Mouse (Mus musculus) embryonic facial prominence, embryonic 10.5 days (tissue): ENCODE results near the gene Sh3rf1. TPM values are rescaled to one million over a fixed set of nuclear protein-coding genes. Genes with fewer than 3 reads are reported as not detected.

Experiments used
- DNase-seq: peaks from one replicate; pipeline ENCODE4 v3.0.0-alpha.2; 2017; ENCODE audit warnings: low spot score
- H3K27ac ChIP-seq: fragments of 300-500 bp; sonication (generic); replicated peaks from 2 replicates; pipeline ENCODE4 v1.5.1; 2016; ENCODE audit warnings: mild to moderate bottlenecking
- H3K27me3 ChIP-seq: fragments of 300-500 bp; sonication (generic); replicated peaks from 2 replicates; pipeline ENCODE4 v1.6.1; 2016; ENCODE audit warnings: low read depth, mild to moderate bottlenecking; ENCODE audit not compliant: poor library complexity, severe bottlenecking
- H3K36me3 ChIP-seq: fragments of 300-500 bp; sonication (generic); replicated peaks from 2 replicates; pipeline ENCODE4 v1.6.1; 2016; ENCODE audit warnings: mild to moderate bottlenecking, moderate library complexity
- H3K4me1 ChIP-seq: fragments of 300-500 bp; sonication (generic); 2 replicates; pipeline ENCODE4 v1.6.1; 2016
- H3K4me3 ChIP-seq: fragments of 300-500 bp; sonication (generic); 2 replicates; pipeline ENCODE4 v1.5.1; 2016; ENCODE audit warnings: mild to moderate bottlenecking, moderate library complexity
- H3K9me3 ChIP-seq: fragments of 300-500 bp; sonication (generic); 2 replicates; pipeline ENCODE4 v1.6.1; 2016; ENCODE audit warnings: mild to moderate bottlenecking
- WGBS: fragments of 180-500 bp; shearing (Covaris S2); methylation state at CpG from one replicate; pipeline ENCODE4 v1.1.7; 2016; 5-methylcytosine and 5-hydroxymethylcytosine counted together
- polyA plus RNA-seq: library from polyadenylated mRNA; unstranded; fragments of >200 nt; fragmentation: Nextera tagmentation; extraction: Ambion mirVana; gene quantifications from 2 replicates; pipeline ENCODE4 v1.2.1, GENCODE M21; 2016

The Sh3rf1 gene
- polyA plus RNA-seq, 1 experiment from 2014 or later: 17.0 TPM

GRCm38 (mm10) chr8:61308896-61309295 lies 85.2 kb downstream of the Sh3rf1 start:
- no peaks in the 10 kb centered on the region for H3K9me3 ChIP-seq
- no peaks in the 10 kb centered on the region for H3K27me3 ChIP-seq
- peak overlapping the region; percentile 88 for H3K27ac ChIP-seq
- peaks cover 56% of the 10 kb centered on the region for H3K4me1 ChIP-seq
- H3K36me3 ChIP-seq: 0 out of 2 replicates have a peak, but pooled peaks cover under 1% of the 10 kb centered on the region
- DNase-seq: no peak
- no peak overlapping the region for H3K4me3 ChIP-seq

DNA sequence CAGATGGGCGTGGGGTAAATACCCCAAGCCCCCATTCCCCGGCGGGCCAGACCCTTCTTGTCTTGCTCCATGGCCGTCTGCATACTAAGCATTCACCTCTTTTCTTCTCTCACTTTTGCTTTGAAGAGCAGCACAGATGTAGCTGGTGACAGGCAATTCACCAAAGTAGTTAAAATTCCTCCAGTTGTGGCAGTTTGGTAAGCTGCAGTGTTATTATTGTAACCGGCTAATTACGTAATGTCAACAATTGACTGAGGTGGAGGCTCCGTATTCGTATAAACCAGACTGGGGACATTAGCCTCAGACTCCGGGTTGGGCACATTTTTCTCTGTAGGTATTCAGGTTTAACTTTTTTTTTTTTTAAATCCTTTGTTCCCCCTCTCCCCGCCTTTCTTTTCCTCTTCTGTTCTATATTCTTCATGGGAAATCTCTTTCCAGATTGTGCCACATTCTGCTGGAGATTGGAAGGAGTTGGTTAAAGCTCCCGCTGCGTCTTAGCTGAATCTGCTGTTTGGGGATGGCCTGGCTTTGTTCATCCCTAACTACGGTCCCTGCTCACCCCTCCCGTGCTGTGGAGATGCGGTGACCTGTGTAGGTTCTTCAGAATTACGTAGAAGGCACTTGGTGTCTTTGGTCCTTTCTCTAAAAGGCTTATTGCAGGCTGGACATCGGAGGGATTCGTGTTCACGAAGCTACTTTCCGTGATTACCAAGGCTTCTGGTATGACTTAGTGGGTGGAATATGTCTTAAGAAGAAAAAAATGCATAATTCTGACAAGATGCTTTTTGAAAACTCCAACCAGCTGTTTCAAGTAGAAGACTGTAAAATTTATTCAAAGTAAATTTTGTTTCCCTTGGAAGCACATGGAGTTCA lies 86.1 kb downstream of the Sh3rf1 start:
- Histone ChIP-seq H3K27ac (peak overlapping the region; percentile 88), H3K36me3 (0 out of 2 replicates have a peak, but pooled peaks cover 4% of the 10 kb centered on the region), H3K9me3 (no peaks in the 10 kb centered on the region), H3K4me3 (peak overlapping the region; percentile 42), H3K27me3 (no peaks in the 10 kb centered on the region), H3K4me1 (peaks cover 55% of the 10 kb centered on the region)
- DNase-seq: peak; percentile 61
- 23% methylated on average over 20 of the region's 20 CpGs for WGBS

GRCm38 (mm10) chr8:61310403-61310871 lies 86.8 kb downstream of the Sh3rf1 start:
- WGBS: 24% methylated on average over 9 of the region's 9 CpGs
- no peaks in the 10 kb centered on the region for H3K9me3 ChIP-seq
- 0 out of 2 replicates have a peak, but pooled peaks cover 4% of the 10 kb centered on the region for H3K36me3 ChIP-seq
- peak overlapping the region; percentile 88 for H3K27ac ChIP-seq
- DNase-seq: peak; percentile 75
- H3K4me1 ChIP-seq: peaks cover 54% of the 10 kb centered on the region
- no peaks in the 10 kb centered on the region for H3K27me3 ChIP-seq
- peak overlapping the region; percentile 42; the same call in 1 of the 2 replicates for H3K4me3 ChIP-seq

- DNase-seq: no peak
- peaks cover 56% of the 10 kb centered on the region for H3K4me1 ChIP-seq
- 0 out of 2 replicates have a peak overlapping the region, but pooled peaks have one; percentile 15 for H3K27ac ChIP-seq
- H3K27me3 ChIP-seq: no peaks in the 10 kb centered on the region
- H3K36me3 ChIP-seq: peaks cover 11% of the 10 kb centered on the region
- 87% methylated on average over 7 of the region's 7 CpGs for whole genome bisulfite sequencing
- H3K4me3 ChIP-seq: no peak overlapping the region
- H3K9me3 ChIP-seq: peaks cover 5% of the 10 kb centered on the region; the same call in 1 of the 2 replicates
Observed at GRCm38 (mm10) chr8:61313016-61313415, 89.3 kb downstream of the Sh3rf1 start.

GRCm38 (mm10) chr8:61316012-61316767 lies 92.5 kb downstream of the Sh3rf1 start:
- H3K9me3 ChIP-seq: peaks cover 5% of the 10 kb centered on the region; the same call in 1 of the 2 replicates
- no peak overlapping the region for H3K27ac ChIP-seq
- peaks cover 11% of the 10 kb centered on the region for H3K36me3 ChIP-seq
- no peaks in the 10 kb centered on the region for H3K27me3 ChIP-seq
- peaks cover 27% of the 10 kb centered on the region for H3K4me1 ChIP-seq
- no peak for DNase-seq
- H3K4me3 ChIP-seq: no peak overlapping the region
- WGBS: 64% methylated on average over 10 of the region's 10 CpGs

DNA sequence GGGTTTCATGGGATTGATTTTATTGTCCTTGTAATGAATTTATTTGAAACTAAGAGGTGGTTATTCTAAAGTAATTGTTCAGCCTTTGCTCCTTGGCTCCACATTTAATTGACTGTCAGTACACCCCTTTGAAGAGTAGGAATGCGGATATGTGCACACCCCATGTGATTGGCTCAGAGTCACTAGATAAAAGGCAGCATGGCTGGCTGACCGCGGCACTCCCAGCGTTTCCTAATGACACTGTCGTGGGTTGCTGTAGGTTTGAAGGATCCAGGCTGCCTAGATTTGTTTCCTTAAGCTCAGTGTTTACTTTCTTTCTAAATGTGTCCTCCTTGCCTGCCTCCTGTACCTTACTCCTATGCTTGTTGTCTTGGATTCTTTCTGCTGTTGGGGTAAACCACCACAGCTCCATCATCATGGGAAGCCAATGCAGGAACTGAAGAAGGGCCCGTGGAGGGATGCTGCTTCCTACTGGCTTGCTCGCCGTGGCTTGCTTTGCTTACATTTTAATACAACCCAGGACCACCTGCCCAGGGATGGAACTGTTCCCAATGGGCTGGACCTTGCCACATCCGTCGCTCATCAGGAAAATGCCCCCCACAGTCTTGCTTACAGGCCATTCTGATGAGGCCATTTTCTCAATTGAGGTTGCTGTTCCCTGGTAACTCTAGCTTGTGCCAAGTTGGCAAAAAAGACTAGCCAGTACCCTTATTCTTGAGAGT lies 93.3 kb downstream of the Sh3rf1 start:
- Histone ChIP-seq H3K27ac (no peak overlapping the region), H3K36me3 (peaks cover 11% of the 10 kb centered on the region), H3K4me3 (no peak overlapping the region), H3K4me1 (peaks cover 24% of the 10 kb centered on the region), H3K27me3 (no peaks in the 10 kb centered on the region), H3K9me3 (peaks cover 5% of the 10 kb centered on the region; the same call in 1 of the 2 replicates)
- DNase-seq: no peak
- 82% methylated on average over 10 of the region's 10 CpGs for WGBS

- 82% methylated on average over 6 of the region's 6 CpGs for WGBS
- peaks cover 11% of the 10 kb centered on the region for H3K36me3 ChIP-seq
- H3K27ac ChIP-seq: no peak overlapping the region
- no peak overlapping the region for H3K4me3 ChIP-seq
- no peaks in the 10 kb centered on the region for H3K27me3 ChIP-seq
- peaks cover 5% of the 10 kb centered on the region; the same call in 1 of the 2 replicates for H3K9me3 ChIP-seq
- no peak for DNase-seq
- peaks cover 24% of the 10 kb centered on the region for H3K4me1 ChIP-seq
Observed at GRCm38 (mm10) chr8:61317535-61318136, 94.0 kb downstream of the Sh3rf1 start.

DNA sequence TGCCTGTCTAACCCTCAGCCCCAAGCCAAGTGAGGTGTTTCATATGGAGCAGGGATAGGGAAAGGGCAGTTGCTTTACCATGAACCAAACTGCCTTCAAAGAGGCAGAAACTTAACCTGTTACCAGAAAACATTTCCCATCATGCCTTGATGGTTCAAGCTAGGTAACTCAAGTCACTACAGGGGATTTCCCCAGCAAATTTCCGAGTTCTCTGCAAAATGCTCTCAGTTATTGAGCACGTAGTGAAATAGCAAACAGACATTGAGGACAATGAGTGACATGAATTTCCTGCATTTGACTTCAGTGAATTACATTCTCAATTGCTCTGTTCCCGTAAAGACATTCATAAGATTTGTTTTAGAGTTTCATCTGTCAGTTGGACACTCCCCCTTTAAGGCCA lies 97.5 kb downstream of the Sh3rf1 start:
- Histone ChIP-seq H3K9me3 (peaks cover 5% of the 10 kb centered on the region; the same call in 1 of the 2 replicates), H3K4me1 (peaks cover 53% of the 10 kb centered on the region), H3K4me3 (no peak overlapping the region), H3K27ac (0 out of 2 replicates have a peak overlapping the region, but pooled peaks have one; percentile 32), H3K27me3 (no peaks in the 10 kb centered on the region), H3K36me3 (peaks cover 4% of the 10 kb centered on the region)
- WGBS: 73% methylated on average over 3 of the region's 3 CpGs
- no peak for DNase-seq

DNA sequence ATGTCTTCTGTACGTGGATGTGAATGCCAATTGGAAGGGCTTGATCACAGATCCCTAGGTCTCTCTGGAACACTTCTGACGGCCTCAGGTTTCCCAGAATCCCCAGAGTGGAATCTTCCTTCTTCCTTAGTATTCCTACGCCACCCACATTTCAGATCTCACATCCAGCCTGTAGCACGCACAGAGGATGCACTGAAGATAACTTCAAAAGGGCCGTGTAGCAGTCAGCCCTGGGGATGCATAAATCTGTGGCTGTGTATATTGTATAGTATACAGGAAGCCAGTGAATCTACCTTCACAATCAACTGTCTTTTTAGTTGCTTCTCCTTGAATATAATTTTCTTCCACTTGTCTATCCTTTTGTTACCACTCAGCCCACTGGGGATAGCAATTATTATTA lies 98.1 kb downstream of the Sh3rf1 start:
- 88% methylated on average over 5 of the region's 5 CpGs for WGBS
- Histone ChIP-seq H3K27ac (no peak overlapping the region), H3K4me3 (no peak overlapping the region), H3K27me3 (no peaks in the 10 kb centered on the region), H3K36me3 (peaks cover 4% of the 10 kb centered on the region), H3K9me3 (peaks cover 4% of the 10 kb centered on the region; the same call in 1 of the 2 replicates), H3K4me1 (peaks cover 56% of the 10 kb centered on the region)
- no peak for DNase-seq

DNA sequence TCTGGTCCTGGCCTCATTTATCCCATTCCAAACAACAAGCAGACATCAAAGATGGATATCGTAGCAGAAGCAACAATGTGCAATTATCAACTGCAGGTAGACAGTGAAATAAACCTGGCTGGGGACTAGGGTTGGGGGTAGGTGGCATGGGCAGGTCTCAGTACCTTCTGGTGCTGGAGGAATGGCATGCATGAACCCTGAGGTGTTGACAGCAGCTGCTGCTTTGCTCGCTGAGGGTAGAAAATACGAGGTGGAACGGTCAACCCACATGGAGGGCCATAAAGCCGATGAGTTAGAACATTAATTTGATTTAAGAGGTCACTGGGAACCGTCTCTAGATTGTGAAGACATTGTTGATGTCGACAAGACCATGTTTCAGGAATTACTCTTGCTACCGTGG lies 98.8 kb downstream of the Sh3rf1 start:
- Histone ChIP-seq H3K27ac (no peak overlapping the region), H3K4me3 (no peak overlapping the region), H3K4me1 (peaks cover 53% of the 10 kb centered on the region), H3K36me3 (no peaks in the 10 kb centered on the region), H3K27me3 (no peaks in the 10 kb centered on the region), H3K9me3 (no peaks in the 10 kb centered on the region)
- 66% methylated on average over 8 of the region's 8 CpGs for WGBS
- no peak for DNase-seq

DNA sequence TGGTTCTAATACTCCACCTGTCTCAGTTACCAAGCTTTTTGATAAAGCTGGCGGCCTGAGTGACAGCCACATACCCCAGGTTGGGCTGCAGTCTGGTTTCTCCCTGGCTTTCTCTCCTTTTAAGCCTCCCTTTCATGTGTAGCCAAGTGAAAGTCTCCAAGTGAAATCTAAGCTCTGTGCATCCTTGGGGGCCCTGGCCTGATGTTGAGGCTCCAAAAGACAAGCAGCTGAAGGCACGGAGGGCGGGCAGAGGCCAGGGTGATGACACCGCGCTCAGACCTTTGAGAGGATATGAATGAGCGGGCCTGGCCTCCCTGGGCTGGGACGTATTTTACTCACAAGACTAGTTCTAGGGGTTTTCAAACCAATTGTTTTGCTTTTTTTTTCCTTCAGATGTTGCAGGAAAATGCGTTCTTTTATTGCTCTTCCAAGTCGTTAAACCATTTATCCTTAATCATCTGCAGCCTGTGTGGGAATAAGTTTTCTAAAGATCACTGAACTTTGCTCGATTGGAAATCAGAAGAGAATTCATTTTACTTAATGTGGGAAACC lies 100.8 kb downstream of the Sh3rf1 start:
- peaks cover 5% of the 10 kb centered on the region for H3K36me3 ChIP-seq
- DNase-seq: peak; percentile 73
- H3K4me3 ChIP-seq: no peak overlapping the region
- WGBS: 19% methylated on average over 10 of the region's 10 CpGs
- no peaks in the 10 kb centered on the region for H3K9me3 ChIP-seq
- H3K27ac ChIP-seq: peak overlapping the region; percentile 67
- H3K27me3 ChIP-seq: no peaks in the 10 kb centered on the region
- H3K4me1 ChIP-seq: peaks cover 49% of the 10 kb centered on the region
